Mouse (Mus musculus) CD4-positive helper T cell, adult 2 months (primary cell): ENCODE measurements around the gene Zdhhc14.

Experiments
- DNase-seq: peaks from one replicate; pipeline ENCODE4 v3.0.0-alpha.2; 2012; ENCODE audit warnings: low read depth, missing footprints, low spot score

Gene Zdhhc14

GRCm38 (mm10) chr17:5655536-5655935, 163.2 kb downstream of the Zdhhc14 start:
- DNase-seq = no peak

- DNase-seq = no peak
These were observed 168.1 kb downstream of the Zdhhc14 start for GRCm38 (mm10) chr17:5660317-5661080.

- DNase-seq = no peak
These were observed 174.3 kb downstream of the Zdhhc14 start for GRCm38 (mm10) chr17:5666652-5667051.

DNA sequence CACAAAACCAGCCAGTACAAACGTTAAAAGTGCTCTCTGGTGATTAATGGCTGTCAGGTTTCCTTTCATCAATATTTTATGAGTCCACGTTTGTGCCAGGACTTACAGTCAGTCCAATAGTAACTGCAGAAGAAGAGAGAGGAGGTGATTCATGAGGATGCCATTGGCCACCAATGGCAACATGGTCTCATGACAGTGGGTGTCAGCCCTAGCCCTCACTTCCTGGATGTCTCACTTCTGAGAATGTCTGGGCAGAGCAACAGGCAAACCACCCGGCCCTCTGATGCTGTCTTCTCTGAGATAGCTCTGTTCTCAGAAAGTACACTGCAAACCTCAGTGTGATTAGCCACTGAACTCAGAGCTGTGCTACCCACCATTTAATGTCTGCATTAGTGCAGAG, 176.1 kb downstream of the Zdhhc14 start:
- DNase-seq = no peak

DNA sequence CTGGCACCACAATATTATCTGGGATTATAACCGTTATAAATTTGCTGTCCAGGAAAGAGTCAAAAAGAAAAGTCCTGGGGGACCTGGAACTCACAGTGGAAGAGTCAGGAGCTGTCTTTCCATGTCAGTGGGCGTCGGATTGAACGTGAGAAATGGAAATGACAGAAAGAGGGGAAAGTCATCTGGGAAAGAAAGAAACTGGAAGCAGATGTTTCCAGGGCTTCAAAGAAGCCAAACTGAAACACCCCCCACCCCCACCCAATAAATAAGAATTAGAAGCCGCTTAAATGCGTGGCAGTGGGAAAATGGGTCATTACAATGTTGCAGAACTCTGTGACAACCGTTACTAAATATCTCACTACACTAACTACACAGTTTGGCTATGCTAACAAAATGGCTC, 176.6 kb downstream of the Zdhhc14 start:
- no peak for DNase-seq

- no peak for DNase-seq
These were observed 183.6 kb downstream of the Zdhhc14 start for GRCm38 (mm10) chr17:5675951-5676350.

- no peak for DNase-seq
These were observed 187.0 kb downstream of the Zdhhc14 start for GRCm38 (mm10) chr17:5679315-5679714.

DNA sequence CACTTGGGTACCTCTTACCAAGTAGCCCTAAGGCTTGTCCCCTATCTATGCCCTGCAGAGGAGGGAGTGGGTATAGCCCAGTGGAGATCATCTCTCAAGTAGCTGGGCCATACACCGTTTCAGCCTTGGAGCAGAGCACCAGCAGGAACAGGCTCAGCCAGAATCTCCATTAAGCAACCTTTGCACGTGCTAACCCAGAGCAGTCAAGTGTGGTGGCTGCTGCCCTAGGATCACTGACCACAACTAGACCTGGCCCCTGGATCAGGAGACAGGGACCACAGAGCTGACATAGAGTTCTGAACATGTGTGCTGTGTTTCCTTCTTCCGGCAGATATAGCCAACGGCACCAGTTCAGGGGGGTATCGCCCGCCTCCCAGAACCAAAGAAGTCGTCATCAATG, 193.0 kb downstream of the Zdhhc14 start:
- DNase-seq = no peak

DNA sequence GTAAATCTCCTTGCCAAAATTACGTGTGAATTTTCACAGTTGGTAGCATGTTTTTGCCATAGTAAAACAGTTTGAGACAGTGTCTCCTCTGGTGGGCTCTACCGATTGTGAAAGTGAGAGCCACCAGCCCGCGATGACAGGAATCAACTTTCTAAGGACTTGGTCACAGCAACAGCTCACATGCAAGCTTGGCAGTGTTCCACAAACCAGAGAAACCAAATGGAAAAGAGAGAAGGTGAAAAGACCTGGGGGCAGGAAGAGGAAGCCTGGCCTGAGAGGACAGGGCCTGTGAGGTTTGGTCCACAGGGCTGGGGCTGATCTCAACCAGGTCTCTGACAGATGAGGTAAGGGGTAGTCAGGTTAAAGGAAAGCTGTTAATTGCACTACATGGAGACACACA, 195.5 kb downstream of the Zdhhc14 start:
- no peak for DNase-seq

DNA sequence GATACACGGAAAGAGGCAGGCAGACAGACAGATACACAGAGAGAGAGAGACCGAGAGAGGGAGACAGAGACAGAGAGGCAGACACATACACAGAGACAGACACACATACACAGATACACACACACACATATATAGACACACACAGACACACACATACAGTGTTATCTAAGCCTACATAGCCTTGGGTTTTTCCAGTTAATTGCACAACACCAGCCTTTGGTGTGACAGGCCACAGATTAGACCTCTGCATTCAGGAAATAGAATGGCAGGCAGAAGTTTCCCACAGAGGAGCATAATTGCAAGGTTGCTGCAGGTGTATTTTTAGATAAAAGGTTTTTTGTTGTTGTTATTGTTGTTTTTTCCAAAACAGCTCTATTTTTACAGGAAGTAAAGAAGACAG, 195.9 kb downstream of the Zdhhc14 start:
- DNase-seq = no peak

DNA sequence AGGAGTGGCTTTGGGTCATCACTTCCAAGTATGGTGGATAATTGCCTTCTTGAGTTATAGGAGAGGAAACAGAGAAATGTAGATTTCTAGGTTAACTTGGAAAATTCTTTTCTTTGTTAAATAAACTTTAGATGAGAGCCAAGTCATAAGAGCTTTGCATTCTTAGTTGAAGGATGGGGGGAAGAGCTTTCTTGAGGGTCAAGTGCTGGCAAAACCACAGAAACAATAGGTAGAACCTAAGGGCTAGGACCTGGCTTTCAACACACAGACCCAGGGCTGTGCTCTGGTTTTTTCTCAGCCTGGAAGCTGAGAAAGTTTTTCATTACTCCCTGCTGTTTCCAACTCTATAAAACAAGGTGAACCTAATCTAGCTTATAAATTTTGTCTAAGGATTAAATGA, 196.3 kb downstream of the Zdhhc14 start:
- no peak for DNase-seq

GRCm38 (mm10) chr17:5690746-5691535, 198.6 kb downstream of the Zdhhc14 start:
- peak; percentile 5 for DNase-seq

DNA sequence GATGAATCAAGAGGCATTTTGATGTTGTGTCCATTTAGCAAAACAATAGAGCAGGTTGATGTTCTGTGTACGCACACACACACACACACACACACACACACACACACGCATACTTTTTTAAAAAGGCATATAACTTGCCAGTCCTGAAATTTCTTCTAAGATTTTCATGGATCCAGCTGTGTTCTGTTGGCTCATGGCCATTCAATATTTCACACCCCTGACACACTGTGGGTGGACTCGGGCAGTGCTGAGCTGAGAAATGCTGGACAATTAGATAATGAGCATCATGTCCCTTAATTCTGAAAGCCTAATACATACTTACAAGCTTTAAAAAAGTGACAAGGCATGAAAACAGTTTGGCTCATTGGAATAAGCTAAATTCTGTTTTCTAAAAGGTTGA, 200.3 kb downstream of the Zdhhc14 start:
- no peak for DNase-seq

- no peak for DNase-seq
These were observed 200.9 kb downstream of the Zdhhc14 start for GRCm38 (mm10) chr17:5693256-5693655.

DNA sequence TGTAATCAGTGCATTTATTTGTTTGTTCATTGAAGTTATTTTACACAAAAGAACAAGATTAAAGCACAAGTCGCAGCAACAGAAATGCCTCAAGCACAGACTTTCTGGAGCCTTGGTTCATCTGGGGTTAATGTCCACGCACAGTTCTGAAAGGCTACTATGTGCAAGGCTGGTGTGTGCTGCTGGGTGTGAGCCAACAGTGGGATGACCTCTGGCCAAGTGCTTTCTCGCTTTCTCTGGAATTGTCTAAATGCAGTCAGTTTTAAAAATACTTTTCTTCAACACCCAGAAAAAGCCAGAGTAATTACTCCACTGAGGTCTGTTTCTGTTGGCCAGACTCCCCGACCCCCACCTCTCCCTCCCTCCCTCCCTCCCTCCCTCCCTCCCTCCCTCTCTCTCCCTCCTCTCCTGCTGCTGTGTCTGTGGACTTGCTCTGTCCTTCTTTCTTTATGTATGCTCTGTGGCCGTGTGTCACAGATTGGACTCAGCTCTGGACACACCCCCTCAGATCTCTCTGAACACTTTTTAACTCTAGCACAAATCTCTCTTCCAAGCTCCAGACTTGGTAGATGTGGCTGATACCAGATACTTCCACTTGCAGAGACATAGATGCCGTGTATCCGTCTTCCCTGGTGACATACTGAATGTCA, 206.2 kb downstream of the Zdhhc14 start:
- DNase-seq = no peak

DNA sequence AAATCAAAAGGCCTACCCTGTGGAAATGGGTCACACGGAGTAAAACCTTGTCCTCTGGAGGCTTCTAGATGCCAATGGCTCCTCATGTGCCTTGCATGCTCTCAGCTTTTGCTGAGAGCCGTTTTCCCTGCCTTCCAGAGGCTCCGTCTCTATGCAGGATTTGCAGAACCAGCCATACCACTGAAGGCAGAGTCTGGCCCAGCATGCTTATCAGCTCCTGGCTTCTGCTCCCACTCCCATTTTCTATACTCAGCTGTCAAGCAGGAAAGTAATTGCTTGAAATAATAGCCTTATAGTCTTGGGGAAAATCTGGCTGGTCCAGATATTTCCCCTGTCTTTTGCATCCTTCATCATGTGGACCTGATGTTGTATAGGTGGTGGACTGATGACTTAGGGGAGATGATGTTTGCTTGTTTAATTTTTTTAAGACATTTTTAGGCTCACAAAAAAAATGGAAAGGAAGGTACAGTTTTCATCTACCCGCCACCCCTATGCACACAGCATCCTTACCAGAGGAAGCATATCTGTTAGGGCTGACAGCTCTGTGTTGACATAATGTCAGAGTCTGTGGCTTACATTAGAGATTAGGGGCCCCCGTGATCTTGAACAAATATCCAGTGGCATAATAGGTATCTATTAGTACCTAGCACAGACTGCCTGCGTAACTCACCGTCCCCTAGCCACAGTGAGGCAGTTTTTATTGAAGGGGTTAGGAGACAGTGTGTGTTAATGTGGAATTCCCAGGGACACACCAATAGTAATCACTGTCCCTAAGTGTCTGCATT, 218.2 kb downstream of the Zdhhc14 start:
- no peak for DNase-seq

GRCm38 (mm10) chr17:5711861-5712260, 219.5 kb downstream of the Zdhhc14 start:
- DNase-seq = no peak

GRCm38 (mm10) chr17:5713141-5713540, 220.8 kb downstream of the Zdhhc14 start:
- no peak for DNase-seq

DNA sequence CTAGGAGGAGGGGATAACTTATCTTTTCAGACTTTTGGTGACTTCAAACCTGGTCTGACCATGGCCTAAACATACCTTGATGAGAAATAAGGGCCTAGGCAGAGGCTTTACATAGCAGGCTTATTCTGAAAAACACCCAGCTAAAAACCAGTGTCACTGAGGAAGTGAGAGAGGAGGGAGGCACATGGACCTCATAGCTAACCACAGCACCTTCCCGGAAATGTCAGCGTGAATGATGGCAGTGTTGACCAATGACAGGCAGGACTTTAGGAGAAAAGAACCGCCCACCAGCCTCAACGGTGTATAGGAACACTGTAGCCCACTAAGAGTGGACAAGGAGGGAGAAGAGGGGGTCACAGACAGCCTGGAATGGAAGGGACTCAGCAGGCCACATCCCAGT, 224.6 kb downstream of the Zdhhc14 start:
- DNase-seq = no peak

GRCm38 (mm10) chr17:5718768-5719387, 226.5 kb downstream of the Zdhhc14 start:
- DNase-seq = no peak

DNA sequence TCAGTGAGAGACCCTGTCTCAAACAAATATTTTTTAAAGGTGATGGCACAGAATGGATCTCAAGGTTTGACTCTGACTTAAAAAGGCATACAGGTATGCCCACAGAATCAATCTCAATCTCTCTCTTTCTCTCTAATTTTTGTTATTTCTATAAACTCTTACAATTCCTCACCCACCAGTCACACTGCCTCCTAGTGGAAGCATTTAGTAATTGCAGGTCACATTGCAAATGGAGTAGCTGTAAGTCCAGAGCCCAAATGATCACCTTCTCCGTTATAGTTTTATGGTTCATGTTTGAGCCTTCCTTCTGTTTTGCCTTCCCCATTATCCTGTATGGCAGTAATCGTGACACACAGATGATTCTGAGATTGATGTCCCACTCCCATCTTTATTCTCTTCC, 230.4 kb downstream of the Zdhhc14 start:
- DNase-seq = no peak
